Mouse (Mus musculus) liver, postnatal 0 days (tissue): ENCODE measurements around the gene Eif3j1. TPM values are rescaled to one million over a fixed set of nuclear protein-coding genes. Genes with fewer than 3 reads are reported as not detected.
A peak's percentile ranks its signal among the peaks of the same experiment; 100 is the strongest.

Experiments
- ATAC-seq: fragments of 200-750 bp; cut with Nextera tagmentation; 2 replicates; pipeline ENCODE4 v1.8.0; 2017; ENCODE audit warnings: mild to moderate bottlenecking, moderate library complexity
- DNase-seq: peaks from one replicate; pipeline ENCODE4 v3.0.0-alpha.2; 2016
- H3K27ac ChIP-seq: fragments of 300-500 bp; sonication (generic); 2 replicates; pipeline ENCODE4 v1.5.1; 2014; ENCODE audit warnings: antibody characterized with exemption, moderate library complexity, mild to moderate bottlenecking, low read depth
- H3K27me3 ChIP-seq: fragments of 300-500 bp; sonication (generic); 2 replicates; pipeline ENCODE4 v1.6.1; 2014; ENCODE audit warnings: low read length, control low read depth, mixed read lengths; ENCODE audit not compliant: insufficient read depth
- H3K36me3 ChIP-seq: fragments of 300-500 bp; sonication (generic); replicated peaks from 2 replicates; pipeline ENCODE4 v1.6.1; 2014; ENCODE audit warnings: mild to moderate bottlenecking, control low read depth, low read length, moderate library complexity, mixed read lengths; ENCODE audit not compliant: insufficient read depth
- H3K4me1 ChIP-seq: fragments of 300-500 bp; sonication (generic); 2 replicates; pipeline ENCODE4 v1.6.1; 2014; ENCODE audit warnings: antibody characterized with exemption, mild to moderate bottlenecking, control low read depth; ENCODE audit not compliant: insufficient read depth
- H3K4me2 ChIP-seq: fragments of 300-500 bp; sonication (generic); 2 replicates; pipeline ENCODE4 v1.6.1; 2014; ENCODE audit warnings: low read depth, mild to moderate bottlenecking, low read length, moderate library complexity, mixed read lengths
- H3K4me3 ChIP-seq: fragments of 300-500 bp; sonication (generic); 2 replicates; pipeline ENCODE4 v1.5.1; 2014; ENCODE audit warnings: low read depth, low read length
- H3K9ac ChIP-seq: fragments of 300-500 bp; sonication (generic); replicated peaks from 2 replicates; pipeline ENCODE4 v1.6.1; 2014; ENCODE audit warnings: mild to moderate bottlenecking, moderate library complexity
- H3K9me3 ChIP-seq: fragments of 300-500 bp; sonication (generic); 2 replicates; pipeline ENCODE4 v1.6.1; 2016; ENCODE audit warnings: mild to moderate bottlenecking, control low read depth, low read length, mixed read lengths
- CTCF ChIP-seq: sonication (generic); IDR thresholded peaks from 2 replicates; pipeline ENCODE4 v1.5.1; 2016; ENCODE audit warnings: antibody characterized with exemption, low read depth
- EP300 ChIP-seq: IDR thresholded peaks from 2 replicates; pipeline ENCODE4 v1.6.1; 2016; ENCODE audit warnings: antibody characterized with exemption, low read depth, mild to moderate bottlenecking
- microRNA-seq: library from miRNA; unstranded; fragments of <30 nt; microRNA quantifications from one replicate; pipeline ENCODE4, GENCODE M21; 2016
- polyA plus RNA-seq: library from polyadenylated mRNA; unstranded; fragments of >200 nt; fragmentation: Nextera tagmentation; extraction: Ambion mirVana; gene quantifications from 2 replicates; pipeline ENCODE4 v1.2.1, GENCODE M21; 2015

Gene Eif3j1
- polyA plus RNA-seq, 1 experiment from 2014 or later, result 9.8 TPM

DNA sequence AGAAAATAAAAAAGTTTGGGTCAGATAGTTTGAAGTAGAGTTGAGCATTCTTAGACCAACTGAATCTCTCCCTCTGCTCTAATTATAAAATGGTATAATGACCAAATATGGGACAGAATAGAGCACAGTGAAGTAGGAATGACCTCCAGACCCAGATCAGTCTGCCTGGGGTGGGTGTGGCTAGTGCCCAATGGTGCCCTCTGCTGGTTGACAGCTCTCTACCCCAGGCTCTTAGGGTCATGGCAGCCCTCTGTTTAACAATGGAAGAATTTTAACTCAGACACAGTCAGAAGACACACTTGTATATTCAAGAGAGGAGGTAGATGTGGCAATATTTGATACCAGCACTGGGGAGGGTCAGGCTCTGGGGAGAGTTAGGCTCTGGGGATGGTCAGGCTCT, 73.7 kb downstream of the Eif3j1 start:
- Histone ChIP-seq H3K36me3 (peaks cover 50% of the 10 kb centered on the region), H3K27me3 (no peaks in the 10 kb centered on the region), H3K9ac (no peak overlapping the region), H3K4me1 (no peaks in the 10 kb centered on the region), H3K27ac (no peak overlapping the region), H3K4me3 (no peak overlapping the region), H3K4me2 (no peak overlapping the region), H3K9me3 (no peaks in the 10 kb centered on the region)
- ATAC-seq (peak; percentile 72), DNase-seq (peak; percentile 70)
- TF ChIP-seq CTCF (peak; percentile 72), EP300 (no peak)

Small RNA genes within 50 kb of the gene (microRNA-seq; reads per million reads assigned to microRNA genes)
- gene Gm47314, result not detected

Other genes starting within 250 kb of the Eif3j1 start
- gene Frmd5, start 221.5 kb upstream of the Eif3j1 start, polyA plus RNA-seq, result 0.09 and 0.18 TPM in 2 replicates
- 4.9 and 5.2 TPM in 2 replicates for gene Casc4, start 161.6 kb upstream of the Eif3j1 start, polyA plus RNA-seq
- 10.8 and 12.1 TPM in 2 replicates for gene Ctdspl2, start 72.5 kb upstream of the Eif3j1 start, polyA plus RNA-seq
- 0.06 TPM in 1 of 2 replicates, not detected in the other for gene Mageb3, start 72.5 kb upstream of the Eif3j1 start, polyA plus RNA-seq
- 1.6 and 2.2 TPM in 2 replicates for gene Spg11, start 89.8 kb downstream of the Eif3j1 start, polyA plus RNA-seq
- 1,317 and 1,377 TPM in 2 replicates for gene B2m, start 119.1 kb downstream of the Eif3j1 start, polyA plus RNA-seq
- not detected in 2 replicates for gene Trim69, start 132.2 kb downstream of the Eif3j1 start, polyA plus RNA-seq
- 0.14 and 0.18 TPM in 2 replicates for gene Patl2, start 157.6 kb downstream of the Eif3j1 start, polyA plus RNA-seq
- gene Terb2, start 157.7 kb downstream of the Eif3j1 start, polyA plus RNA-seq, result not detected in 2 replicates
- 294 and 325 TPM in 2 replicates for gene Sord, start 206.2 kb downstream of the Eif3j1 start, polyA plus RNA-seq